19 mouse cellular contexts compared by ENCODE assay signal in the genomic region with DNA sequence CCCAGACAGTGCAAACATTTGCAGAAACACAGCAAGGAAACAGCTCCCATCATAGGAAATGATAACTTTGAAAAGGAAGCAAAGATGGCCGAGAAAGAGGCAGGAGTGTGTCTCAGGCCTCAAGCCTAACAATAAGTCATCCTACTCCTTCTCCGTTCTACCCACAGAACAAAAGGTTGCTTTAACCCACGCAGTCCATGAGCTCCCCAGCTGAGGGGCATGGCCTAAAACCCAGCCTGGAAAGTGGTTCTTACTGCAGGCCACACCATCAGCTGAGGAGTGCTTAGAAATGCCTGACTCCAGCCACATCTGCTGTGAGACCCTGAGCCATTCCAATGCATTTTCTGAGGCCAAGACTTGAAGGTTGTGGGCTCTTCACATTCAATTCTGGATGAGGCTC. TPM values are rescaled to one million over a fixed set of nuclear protein-coding genes. Genes with fewer than 3 reads are reported as not detected.
A peak's percentile ranks its signal among the peaks of the same experiment; 100 is the strongest.
DNase-seq lines count a peak whose midpoint lies in the region; ATAC-seq and TF ChIP-seq lines count a peak whose summit lies in the region.
"Had no signal": no experiment of that assay in that cellular context is flagged by ENCODE, and none has a peak within 500 bp of the region (broad histone marks: within the 10 kb centered on the region; RNA-seq: fewer than 3 reads in every experiment).

No protein-coding gene starts in this region.

- peaks cover 77% of the 10 kb centered on the region for H3K36me3 ChIP-seq in erythroblast, embryonic 14.5 days (ENCODE audit: control insufficient read depth)
- H3K36me3 ChIP-seq in intestine, postnatal 0 days (ENCODE audit: control insufficient read depth, insufficient read depth), result peaks cover 18% of the 10 kb centered on the region
- H3K36me3 ChIP-seq in intestine, embryonic 16.5 days (ENCODE audit: control insufficient read depth, insufficient read depth, low read length), result no peaks in the 10 kb centered on the region
- peaks cover 46% of the 10 kb centered on the region for H3K36me3 ChIP-seq in liver, embryonic 12.5 days
- H3K36me3 ChIP-seq: embryonic facial prominence, embryonic 15.5 days; forebrain, embryonic 12.5 days; limb, embryonic 13.5 days had no signal

- peak; percentile 54 for DNase-seq in CD4-positive helper T cell, adult 2 months (ENCODE audit: low read depth, low spot score)
- DNase-seq in right cerebral cortex, adult 18-20 months, result no peak
- no peak for DNase-seq in ovary, postnatal 14 days (ENCODE audit: low spot score)
- DNase-seq: cerebellum, postnatal 14 days; embryo, embryonic 11 days; gastrocnemius, postnatal 25 days; kidney, adult 18-20 months; kidney, postnatal 4 days; lung, postnatal 14 days had no signal

- H3K9me3 ChIP-seq in erythroblast, embryonic 14.5 days (ENCODE audit: control insufficient read depth, low read length), result no peaks in the 10 kb centered on the region
- H3K9me3 ChIP-seq in intestine, postnatal 0 days (ENCODE audit: control insufficient read depth), result no peaks in the 10 kb centered on the region
- H3K9me3 ChIP-seq in intestine, embryonic 16.5 days (ENCODE audit: control insufficient read depth, low read length), result no peaks in the 10 kb centered on the region
- H3K9me3 ChIP-seq in liver, embryonic 12.5 days (replicated peaks), result no peaks in the 10 kb centered on the region
- H3K9me3 ChIP-seq: embryonic facial prominence, embryonic 15.5 days; forebrain, embryonic 12.5 days; limb, embryonic 13.5 days had no signal

- WGBS in intestine, postnatal 0 days, result 52% methylated on average over 3 of the region's 3 CpGs
- WGBS in intestine, embryonic 16.5 days, result 46% methylated on average over 3 of the region's 3 CpGs
- WGBS in liver, embryonic 12.5 days (ENCODE audit: insufficient replicate concordance), result 24% methylated on average over 3 of the region's 3 CpGs

- H3K4me1 ChIP-seq in erythroblast, embryonic 14.5 days (ENCODE audit: control insufficient read depth), result peaks cover 93% of the 10 kb centered on the region
- peaks cover 7% of the 10 kb centered on the region; the same call in 1 of the 2 replicates for H3K4me1 ChIP-seq in intestine, postnatal 0 days (replicated peaks; ENCODE audit: control insufficient read depth, insufficient read depth, low read length)
- peaks cover 13% of the 10 kb centered on the region; the same call in 1 of the 2 replicates for H3K4me1 ChIP-seq in intestine, embryonic 16.5 days (ENCODE audit: control insufficient read depth, insufficient read depth, low read length)
- peaks cover 99% of the 10 kb centered on the region for H3K4me1 ChIP-seq in liver, embryonic 12.5 days
- H3K4me1 ChIP-seq: embryonic facial prominence, embryonic 15.5 days; forebrain, embryonic 12.5 days; limb, embryonic 13.5 days had no signal

- H3K27ac ChIP-seq in intestine, postnatal 0 days (ENCODE audit: low read depth, low read length), result 0 out of 2 replicates have a peak overlapping the region, but pooled peaks have one; percentile 66
- H3K27ac ChIP-seq in intestine, embryonic 16.5 days (ENCODE audit: low read length), result no peak overlapping the region
- H3K27ac ChIP-seq in liver, embryonic 12.5 days, result peak overlapping the region; percentile 99
- H3K27ac ChIP-seq: embryonic facial prominence, embryonic 15.5 days; forebrain, embryonic 12.5 days; limb, embryonic 13.5 days had no signal

- H3K9ac ChIP-seq in intestine, postnatal 0 days (ENCODE audit: low read depth, low read length), result no peak overlapping the region
- no peak overlapping the region for H3K9ac ChIP-seq in intestine, embryonic 16.5 days (ENCODE audit: low read depth, low read length)
- peak overlapping the region; percentile 75 for H3K9ac ChIP-seq in liver, embryonic 12.5 days
- H3K9ac ChIP-seq: embryonic facial prominence, embryonic 15.5 days; forebrain, embryonic 12.5 days; limb, embryonic 13.5 days had no signal

- no peak for ATAC-seq in erythroblast, adult 5-6 weeks (replicated peaks; ENCODE audit: low FRiP score, poor library complexity, severe bottlenecking)
- ATAC-seq in intestine, postnatal 0 days, result no peak
- ATAC-seq in intestine, embryonic 16.5 days, result no peak
- no peak for ATAC-seq in liver, embryonic 12.5 days
- ATAC-seq: hindbrain, embryonic 16.5 days had no signal

- no peaks in the 10 kb centered on the region for H3K27me3 ChIP-seq in erythroblast, embryonic 14.5 days (ENCODE audit: control insufficient read depth)
- H3K27me3 ChIP-seq in intestine, postnatal 0 days (replicated peaks; ENCODE audit: control insufficient read depth, insufficient read depth, low read length), result no peaks in the 10 kb centered on the region
- no peaks in the 10 kb centered on the region for H3K27me3 ChIP-seq in intestine, embryonic 16.5 days (replicated peaks; ENCODE audit: control insufficient read depth, insufficient read depth, low read length)
- H3K27me3 ChIP-seq in liver, embryonic 12.5 days (replicated peaks), result no peaks in the 10 kb centered on the region
- H3K27me3 ChIP-seq: embryonic facial prominence, embryonic 15.5 days; forebrain, embryonic 12.5 days; limb, embryonic 13.5 days had no signal

- peak overlapping the region; percentile 65 for H3K4me3 ChIP-seq in erythroblast, embryonic 14.5 days (replicated peaks)
- no peak overlapping the region for H3K4me3 ChIP-seq in intestine, postnatal 0 days (ENCODE audit: low read depth, low read length)
- H3K4me3 ChIP-seq in intestine, embryonic 16.5 days (ENCODE audit: low read length), result no peak overlapping the region
- H3K4me3 ChIP-seq in liver, embryonic 12.5 days, result peak overlapping the region; percentile 57
- H3K4me3 ChIP-seq: embryonic facial prominence, embryonic 15.5 days; forebrain, embryonic 12.5 days; limb, embryonic 13.5 days had no signal

- no peak overlapping the region for H3K4me2 ChIP-seq in intestine, postnatal 0 days (replicated peaks; ENCODE audit: low read depth)
- H3K4me2 ChIP-seq in intestine, embryonic 16.5 days (ENCODE audit: low read depth, low read length), result no peak overlapping the region
- H3K4me2 ChIP-seq in liver, embryonic 12.5 days, result peak overlapping the region; percentile 82
- H3K4me2 ChIP-seq: embryonic facial prominence, embryonic 15.5 days; forebrain, embryonic 12.5 days; limb, embryonic 13.5 days; midbrain, embryonic 11.5 days had no signal

- no peak for TF ChIP-seq CTCF in intestine, postnatal 0 days (IDR thresholded peaks at IDR 0.05; ENCODE audit: low read depth)

RNA-seq across cellular contexts. Expression of gene Zc3hav1, which starts 10.8 kb away (rescaled TPM):
- 2.4 and 3.3 TPM in 2 replicates for polyA plus RNA-seq in erythroblast, embryonic 14.5 days (2012)
- 266 and 278 TPM in 2 replicates for total RNA-seq in erythroblast, adult 5-6 weeks (2015; ENCODE audit: low replicate concordance)
- 348 and 360 TPM in 2 replicates for total RNA-seq in erythroblast, adult 5-6 weeks (2017; ENCODE audit: low replicate concordance)
- 22.7 and 22.8 TPM in 2 replicates for polyA plus RNA-seq in intestine, postnatal 0 days (2015; fragmentation: Nextera tagmentation; extraction: Ambion mirVana)
- 15.5 and 16.5 TPM in 2 replicates for polyA plus RNA-seq in intestine, embryonic 16.5 days (2015; fragmentation: Nextera tagmentation; extraction: Ambion mirVana)
- 29.6 and 30.6 TPM in 2 replicates for polyA plus RNA-seq in liver, embryonic 12.5 days (2016; fragmentation: Nextera tagmentation; extraction: Ambion mirVana)

RNA-seq across cellular contexts. Expression of gene Ttc26, which starts 37.7 kb away (rescaled TPM):
- polyA plus RNA-seq in erythroblast, embryonic 14.5 days (2012), result not detected in 2 replicates
- 0.21 TPM in 1 of 2 replicates, not detected in the other for total RNA-seq in erythroblast, adult 5-6 weeks (2015; ENCODE audit: low replicate concordance)
- total RNA-seq in erythroblast, adult 5-6 weeks (2017; ENCODE audit: low replicate concordance), result 0.70 TPM in 1 of 2 replicates, not detected in the other
- polyA plus RNA-seq in intestine, postnatal 0 days (2015; fragmentation: Nextera tagmentation; extraction: Ambion mirVana), result 0.71 and 0.85 TPM in 2 replicates
- 2.5 and 3.2 TPM in 2 replicates for polyA plus RNA-seq in intestine, embryonic 16.5 days (2015; fragmentation: Nextera tagmentation; extraction: Ambion mirVana)
- polyA plus RNA-seq in liver, embryonic 12.5 days (2016; fragmentation: Nextera tagmentation; extraction: Ambion mirVana), result 1.5 and 1.6 TPM in 2 replicates

RNA-seq across cellular contexts. Expression of gene Zc3hav1l, which starts 44.5 kb away (rescaled TPM):
- 0.07 and 0.11 TPM in 2 replicates for polyA plus RNA-seq in erythroblast, embryonic 14.5 days (2012)
- 2.5 and 4.8 TPM in 2 replicates for total RNA-seq in erythroblast, adult 5-6 weeks (2015; ENCODE audit: low replicate concordance)
- total RNA-seq in erythroblast, adult 5-6 weeks (2017; ENCODE audit: low replicate concordance), result 1.8 and 3.8 TPM in 2 replicates
- 1.6 TPM in 2 replicates for polyA plus RNA-seq in intestine, postnatal 0 days (2015; fragmentation: Nextera tagmentation; extraction: Ambion mirVana)
- polyA plus RNA-seq in intestine, embryonic 16.5 days (2015; fragmentation: Nextera tagmentation; extraction: Ambion mirVana), result 4.8 and 5.4 TPM in 2 replicates
- 3.9 and 4.0 TPM in 2 replicates for polyA plus RNA-seq in liver, embryonic 12.5 days (2016; fragmentation: Nextera tagmentation; extraction: Ambion mirVana)

Comparison
In these comparisons a context has a peak if more than half of its experiments do, and no peak if none do; other contexts are left out.
1. H3K4me3 ChIP-seq: peak in erythroblast, embryonic 14.5 days (single experiment) and liver, embryonic 12.5 days (single experiment); none in intestine, postnatal 0 days (single experiment) and intestine, embryonic 16.5 days (single experiment).